Mouse (Mus musculus) CH12.LX (cell line): Measurements from ENCODE around the gene Myo1h. TPM values are rescaled to one million over a fixed set of nuclear protein-coding genes. Genes with fewer than 3 reads are reported as not detected.

Experiments used
- DNase-seq: peaks from one replicate; pipeline ENCODE4 v3.0.0-alpha.2; 2013; ENCODE audit errors: extremely low read depth
- H3K27ac ChIP-seq: 2 replicates; pipeline ENCODE4 v1.5.1; 2012; ENCODE audit warnings: low read depth, mild to moderate bottlenecking, control low read depth, moderate library complexity; ENCODE audit not compliant: insufficient read depth
- H3K27me3 ChIP-seq: replicated peaks from 2 replicates; pipeline ENCODE3; 2012; ENCODE audit warnings: inconsistent platforms
- H3K36me3 ChIP-seq, 2 experiments: replicated peaks in 1 of 2; 2 replicates each; pipeline versions ENCODE3 to v1.6.1; 2012; ENCODE audit warnings: inconsistent platforms in 1 of 2, low read length in 1 of 2, mild to moderate bottlenecking in 1 of 2, mixed read lengths in 1 of 2, moderate library complexity in 1 of 2; ENCODE audit not compliant: control insufficient read depth in 1 of 2, insufficient read depth in 1 of 2
- H3K4me1 ChIP-seq, 2 experiments: 2 replicates each; pipeline ENCODE4 v1.6.1; 2012; ENCODE audit warnings: inconsistent platforms in 1 of 2, moderate library complexity in 1 of 2; ENCODE audit not compliant: insufficient read depth in 2 of 2, control insufficient read depth in 1 of 2
- H3K4me2 ChIP-seq: 2 replicates; pipeline ENCODE4 v1.6.1; 2012; ENCODE audit warnings: low read depth, mild to moderate bottlenecking, control low read depth; ENCODE audit not compliant: poor library complexity, insufficient read depth, severe bottlenecking
- H3K4me3 ChIP-seq, 3 experiments: fragments of 150-350 bp in 1 of 3; sonication (generic) in 1 of 3; replicated peaks in 1 of 3; 2 replicates each; pipeline versions ENCODE3 to v1.5.1; 2011 to 2012; ENCODE audit warnings: low read depth in 2 of 3, low read length in 2 of 3, mild to moderate bottlenecking in 2 of 3, moderate library complexity in 2 of 3, control low read depth in 1 of 3, improper control_type of control experiment in 1 of 3, inconsistent platforms in 1 of 3, mixed read lengths in 1 of 3; ENCODE audit not compliant: poor library complexity in 1 of 3
- H3K79me2 ChIP-seq: replicated peaks from 2 replicates; pipeline ENCODE4 v1.6.1; 2012; ENCODE audit warnings: mild to moderate bottlenecking, moderate library complexity; ENCODE audit not compliant: control insufficient read depth, poor library complexity, insufficient read depth, severe bottlenecking; ENCODE audit errors: extremely low read depth
- H3K9ac ChIP-seq: 2 replicates; pipeline ENCODE4 v1.6.1; 2012; ENCODE audit warnings: low read depth, mild to moderate bottlenecking, control low read depth, moderate library complexity; ENCODE audit not compliant: insufficient read depth
- H3K9me3 ChIP-seq: replicated peaks from 2 replicates; pipeline ENCODE3; 2012; ENCODE audit warnings: low read length, inconsistent platforms, mixed read lengths
- BHLHE40 ChIP-seq: IDR thresholded peaks from 2 replicates; pipeline ENCODE4 v1.6.1; 2011; ENCODE audit warnings: mild to moderate bottlenecking, low read depth, low read length, improper control_type of control experiment
- CHD1 ChIP-seq: IDR thresholded peaks from 2 replicates; pipeline ENCODE4 v1.6.1; 2012; ENCODE audit warnings: low read depth, low read length, improper control_type of control experiment, inconsistent platforms
- CHD2 ChIP-seq: IDR thresholded peaks from 2 replicates; pipeline ENCODE4 v1.6.1; 2011; ENCODE audit warnings: low read length, improper control_type of control experiment
- E2F4 ChIP-seq: IDR thresholded peaks from 2 replicates; pipeline ENCODE4 v1.6.1; 2011; ENCODE audit warnings: low read depth, low read length, improper control_type of control experiment; ENCODE audit not compliant: insufficient replicate concordance
- ELF1 ChIP-seq: IDR thresholded peaks from 2 replicates; pipeline ENCODE4 v1.6.1; 2014; ENCODE audit warnings: low read depth, mild to moderate bottlenecking, inconsistent platforms, low read length, improper control_type of control experiment
- EP300 ChIP-seq: IDR thresholded peaks from 2 replicates; pipeline ENCODE4 v1.6.1; 2011; ENCODE audit warnings: low read length, improper control_type of control experiment
- ETS1 ChIP-seq: conservative IDR thresholded peaks from 2 replicates; pipeline ENCODE4 v1.6.1; 2012; ENCODE audit warnings: low read depth, mild to moderate bottlenecking, inconsistent platforms, low read length, improper control_type of control experiment, moderate library complexity
- IRF4 ChIP-seq: IDR thresholded peaks from 2 replicates; pipeline ENCODE4 v1.6.1; 2014; ENCODE audit warnings: low read depth, mild to moderate bottlenecking, inconsistent platforms, low read length, improper control_type of control experiment
- KAT2A ChIP-seq: IDR thresholded peaks from 2 replicates; pipeline ENCODE4 v1.6.1; 2012; ENCODE audit warnings: low read length, improper control_type of control experiment, inconsistent platforms; ENCODE audit not compliant: insufficient replicate concordance
- MAZ ChIP-seq: IDR thresholded peaks from 2 replicates; pipeline ENCODE4 v1.6.1; 2012; ENCODE audit warnings: low read depth, mild to moderate bottlenecking, inconsistent platforms, low read length, improper control_type of control experiment, moderate library complexity
- MEF2A ChIP-seq: IDR thresholded peaks from 2 replicates; pipeline ENCODE4 v1.6.1; 2014; ENCODE audit warnings: low read depth, mild to moderate bottlenecking, inconsistent platforms, low read length, improper control_type of control experiment, borderline replicate concordance
- MXI1 ChIP-seq: IDR thresholded peaks from 2 replicates; pipeline ENCODE4 v1.6.1; 2011; ENCODE audit warnings: mild to moderate bottlenecking, low read depth, low read length, improper control_type of control experiment
- MYC ChIP-seq: IDR thresholded peaks from 2 replicates; pipeline ENCODE4 v1.6.1; 2011; ENCODE audit warnings: low read depth, mild to moderate bottlenecking, improper control_type of control experiment, low read length
- PAX5 ChIP-seq: IDR thresholded peaks from 2 replicates; pipeline ENCODE4 v1.6.1; 2012; ENCODE audit warnings: low read length, inconsistent platforms, mixed read lengths
- POLR2AphosphoS2 ChIP-seq: IDR thresholded peaks from 2 replicates; pipeline ENCODE4 v1.6.1; 2011; ENCODE audit warnings: low read depth, low read length, improper control_type of control experiment
- SIN3A ChIP-seq: IDR thresholded peaks from 2 replicates; pipeline ENCODE4 v1.6.1; 2012; ENCODE audit warnings: low read length, improper control_type of control experiment, inconsistent platforms
- SMC3 ChIP-seq: IDR thresholded peaks from 2 replicates; pipeline ENCODE4 v1.6.1; 2011; ENCODE audit warnings: low read depth, low read length, improper control_type of control experiment
- UBTF ChIP-seq: IDR thresholded peaks from 2 replicates; pipeline ENCODE4 v1.6.1; 2012; ENCODE audit warnings: low read depth, mild to moderate bottlenecking, inconsistent platforms, low read length, improper control_type of control experiment, moderate library complexity
- ZMIZ1 ChIP-seq: IDR thresholded peaks from 2 replicates; pipeline ENCODE4 v1.6.1; 2012; ENCODE audit warnings: low read depth, mild to moderate bottlenecking, inconsistent platforms, low read length, improper control_type of control experiment
- ZNF384 ChIP-seq: IDR thresholded peaks from 2 replicates; pipeline ENCODE4 v1.6.1; 2012; ENCODE audit warnings: low read depth, low read length, improper control_type of control experiment, inconsistent platforms
- dilution Hi-C: fragments of 300-500 bp; cut with MboI; formaldehyde crosslinking; loops from 2 replicates; pipeline ENCODE4 v1.14.3; 2020; ENCODE audit warnings: low sequenced_read_pairs; ENCODE audit not compliant: extremely low pct_unique_long_range_greater_than_20kb, extremely low pct_ligation_motif_present
- in situ Hi-C: fragments of 300-500 bp; cut with MboI; formaldehyde crosslinking; loops from 3 replicates; pipeline ENCODE4 v1.14.3; 2019; ENCODE audit warnings: low sequenced_read_pairs, low pct_ligation_motif_present, low pct_unique_long_range_greater_than_20kb, mixed read lengths
- polyA plus RNA-seq: library from polyadenylated mRNA; unstranded; fragments of >175 nt; gene quantifications from 2 replicates; pipeline ENCODE4 v1.2.1, GENCODE M21; 2012; ENCODE audit warnings: low read depth; ENCODE audit not compliant: insufficient read length
- total RNA-seq, 2 experiments: library from RNA; depleted of rRNA; stranded (reverse); fragments of 300-350 nt in 1 of 2; fragments of >200 nt in 1 of 2; gene quantifications; 2 replicates each; pipeline ENCODE4 v1.2.3; 2012 to 2014

Gene Myo1h
- total and polyA plus RNA-seq, 3 experiments = 1.1 to 4.4 (median 1.8) TPM

DNA sequence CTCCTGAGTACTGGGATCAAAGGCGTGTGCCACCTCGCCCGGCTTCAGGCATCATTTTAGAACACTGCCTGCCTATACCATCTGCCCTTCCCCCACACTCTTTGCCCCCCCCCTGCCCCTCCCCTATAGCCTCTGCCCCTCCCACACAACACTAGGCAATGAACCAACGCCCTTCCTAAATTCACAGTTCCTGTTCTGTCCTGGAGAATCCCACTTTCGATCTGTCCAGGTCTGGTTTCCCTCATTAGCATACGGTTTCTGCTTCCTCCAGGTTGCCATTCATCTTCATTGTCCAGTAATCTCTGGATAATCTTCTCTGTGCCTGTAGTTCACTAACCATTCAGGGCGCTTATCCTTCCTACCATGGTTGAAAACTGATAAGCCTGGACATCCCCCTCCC lies 54.6 kb downstream of the Myo1h start:
- dilution Hi-C loops = no loop called here
- Histone ChIP-seq H3K36me3 (peaks cover 0 to 29% of the 10 kb centered on the region in 2 experiments), H3K27me3 (no peaks in the 10 kb centered on the region), H3K4me2 (no peak overlapping the region), H3K4me3 (no peak overlapping the region), H3K4me1 (peaks cover 0 to 29% of the 10 kb centered on the region in 2 experiments; a peak in 2 of 4 replicates), H3K9me3 (no peaks in the 10 kb centered on the region), H3K27ac (no peak overlapping the region), H3K9ac (no peak overlapping the region), H3K79me2 (no peaks in the 10 kb centered on the region)
- in situ Hi-C loops = no loop called here
- no peak for DNase-seq
- TF ChIP-seq UBTF (no peak), ZMIZ1 (no peak)

DNA sequence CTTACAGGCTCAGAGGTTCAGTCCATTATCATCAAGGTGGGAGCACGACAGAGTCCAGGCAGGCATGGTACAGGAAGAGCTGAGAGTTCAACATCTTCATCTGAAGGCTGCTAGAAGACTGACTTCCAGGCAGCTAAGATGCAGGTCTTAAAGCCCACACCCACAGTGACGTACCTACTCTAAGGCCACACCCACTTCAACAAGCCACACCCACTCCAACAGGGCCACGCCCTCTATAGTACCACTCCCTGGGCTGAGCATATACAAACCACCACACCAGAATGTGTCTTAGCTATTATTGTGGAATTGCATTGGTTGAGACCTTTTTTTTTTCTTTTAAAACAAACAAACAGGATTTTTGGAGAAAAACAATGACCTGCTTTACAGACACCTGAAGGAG lies 56.6 kb downstream of the Myo1h start:
- dilution Hi-C loops = no loop called here
- Histone ChIP-seq H3K9me3 (no peaks in the 10 kb centered on the region), H3K4me3 (no peak overlapping the region), H3K27me3 (no peaks in the 10 kb centered on the region)
- TF ChIP-seq KAT2A (no peak), MEF2A (no peak), IRF4 (no peak), MXI1 (no peak), ZNF384 (no peak), CHD2 (no peak), E2F4 (no peak), ELF1 (no peak), EP300 (no peak), ZMIZ1 (no peak), MYC (no peak), UBTF (no peak), ETS1 (no peak), POLR2AphosphoS2 (no peak), SIN3A (no peak), BHLHE40 (no peak), SMC3 (no peak), MAZ (no peak), CHD1 (no peak), PAX5 (no peak)
- TF ChIP-seq, all 38 proteins: peak for 0
- no peak overlapping the region for H3K27ac ChIP-seq
- peak; percentile 44 for DNase-seq
- peaks cover 0 to 29% of the 10 kb centered on the region in 2 experiments; a peak in 2 of 4 replicates for H3K4me1 ChIP-seq
- in situ Hi-C loops = no loop called here
- H3K79me2 ChIP-seq = no peaks in the 10 kb centered on the region
- no peak overlapping the region for H3K9ac ChIP-seq
- H3K4me2 ChIP-seq = no peak overlapping the region
- peaks cover 0 to 36% of the 10 kb centered on the region in 2 experiments for H3K36me3 ChIP-seq
